Mouse (Mus musculus) heart, postnatal 0 days (tissue): ENCODE results near the gene Acot12. TPM values are rescaled to one million over a fixed set of nuclear protein-coding genes. Genes with fewer than 3 reads are reported as not detected.

Source experiments
- ATAC-seq: fragments of 200-750 bp; cut with Nextera tagmentation; 2 replicates; pipeline ENCODE4 v1.8.0; 2017; ENCODE audit warnings: low read depth, moderate number of reproducible peaks, moderate library complexity; ENCODE audit not compliant: insufficient read depth
- DNase-seq: peaks from one replicate; pipeline ENCODE4 v3.0.0-alpha.2; 2016; ENCODE audit warnings: low spot score
- H3K27ac ChIP-seq: fragments of 300-500 bp; sonication (generic); 2 replicates; pipeline ENCODE4 v1.5.1; 2014; ENCODE audit warnings: low read depth, mild to moderate bottlenecking
- H3K27me3 ChIP-seq: fragments of 300-500 bp; sonication (generic); 2 replicates; pipeline ENCODE4 v1.6.1; 2014; ENCODE audit warnings: low read length, mixed read lengths; ENCODE audit not compliant: control insufficient read depth, insufficient read depth
- H3K36me3 ChIP-seq: fragments of 300-500 bp; sonication (generic); replicated peaks from 2 replicates; pipeline ENCODE4 v1.6.1; 2014; ENCODE audit warnings: low read length, mixed read lengths; ENCODE audit not compliant: control insufficient read depth, insufficient read depth
- H3K4me1 ChIP-seq: fragments of 300-500 bp; sonication (generic); 2 replicates; pipeline ENCODE4 v1.6.1; 2014; ENCODE audit warnings: antibody characterized with exemption; ENCODE audit not compliant: control insufficient read depth, insufficient read depth
- H3K4me2 ChIP-seq: fragments of 300-500 bp; sonication (generic); 2 replicates; pipeline ENCODE4 v1.6.1; 2014; ENCODE audit warnings: low read depth, mild to moderate bottlenecking, low read length, moderate library complexity
- H3K4me3 ChIP-seq: fragments of 300-500 bp; sonication (generic); 2 replicates; pipeline ENCODE4 v1.5.1; 2014; ENCODE audit warnings: low read depth, low read length
- H3K9ac ChIP-seq: fragments of 300-500 bp; sonication (generic); replicated peaks from 2 replicates; pipeline ENCODE4 v1.6.1; 2014; ENCODE audit warnings: low read depth, low read length, mixed read lengths
- H3K9me3 ChIP-seq: fragments of 300-500 bp; sonication (generic); replicated peaks from 2 replicates; pipeline ENCODE4 v1.6.1; 2016; ENCODE audit warnings: low read length; ENCODE audit not compliant: control insufficient read depth
- CTCF ChIP-seq: IDR thresholded peaks from 2 replicates; pipeline ENCODE4 v1.5.1; 2016; ENCODE audit warnings: antibody characterized with exemption, control low read depth, low read depth
- EP300 ChIP-seq: IDR thresholded peaks from 2 replicates; pipeline ENCODE4 v1.6.1; 2016; ENCODE audit warnings: antibody characterized with exemption, low read depth
- WGBS: fragments of 180-500 bp; shearing (Covaris S2); extraction: QIAGEN DNeasy Blood & Tissue Kit; methylation state at CpG from one replicate; pipeline ENCODE4 v1.1.7; 2014; 5-methylcytosine and 5-hydroxymethylcytosine counted together
- polyA plus RNA-seq: library from polyadenylated mRNA; unstranded; fragments of >200 nt; fragmentation: Nextera tagmentation; extraction: Ambion mirVana; gene quantifications from 2 replicates; pipeline ENCODE4 v1.2.1, GENCODE M21; 2015
- total RNA-seq: library from RNA; depleted of rRNA; stranded (reverse); fragments of >200 nt; gene quantifications from 2 replicates; pipeline ENCODE4 v1.2.3, GENCODE M21; 2014; ENCODE audit warnings: low replicate concordance

The Acot12 gene
- total and polyA plus RNA-seq, 2 experiments from 2014 or later = 0.11 TPM; not detected in 1

DNA sequence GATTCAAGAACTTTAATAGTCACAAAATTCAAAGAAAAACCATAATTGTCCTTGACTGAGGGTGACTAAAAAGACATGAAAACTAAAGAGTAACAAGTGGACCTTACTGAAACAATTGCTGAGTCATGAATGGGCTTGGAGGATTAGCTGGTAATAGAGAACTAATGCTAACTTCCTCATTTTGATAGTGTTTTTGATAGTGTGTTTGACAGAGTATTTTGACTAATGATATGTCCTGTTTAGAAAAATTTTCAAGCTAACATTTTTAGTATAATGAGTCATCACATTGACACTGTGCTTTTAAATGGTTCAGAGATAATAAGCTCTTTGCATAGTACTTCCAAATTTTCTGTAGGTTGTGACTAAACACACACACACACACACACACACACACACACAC is 13.4 kb upstream of the Acot12 start:
- DNase-seq = no peak
- H3K27ac ChIP-seq = no peak overlapping the region
- H3K4me1 ChIP-seq = no peaks in the 10 kb centered on the region
- no peak overlapping the region for H3K4me2 ChIP-seq
- H3K9ac ChIP-seq = no peak overlapping the region
- no peak for ATAC-seq
- H3K36me3 ChIP-seq = no peaks in the 10 kb centered on the region
- no peaks in the 10 kb centered on the region for H3K27me3 ChIP-seq
- TF ChIP-seq EP300 = no peak
- no peak for TF ChIP-seq CTCF
- no peaks in the 10 kb centered on the region for H3K9me3 ChIP-seq
- no peak overlapping the region for H3K4me3 ChIP-seq

GRCm38 (mm10) chr13:91737191-91737590 is 4.1 kb upstream of the Acot12 start:
- ATAC-seq = no peak
- H3K9ac ChIP-seq = no peak overlapping the region
- H3K4me1 ChIP-seq = no peaks in the 10 kb centered on the region
- DNase-seq = no peak
- 86% methylated on average over 1 of the region's 1 CpGs for WGBS
- TF ChIP-seq EP300 = no peak
- TF ChIP-seq CTCF = no peak
- no peaks in the 10 kb centered on the region for H3K9me3 ChIP-seq
- no peak overlapping the region for H3K27ac ChIP-seq
- no peak overlapping the region for H3K4me2 ChIP-seq
- no peaks in the 10 kb centered on the region for H3K36me3 ChIP-seq
- peaks cover 6% of the 10 kb centered on the region; the same call in 1 of the 2 replicates for H3K27me3 ChIP-seq
- H3K4me3 ChIP-seq = no peak overlapping the region

- Histone ChIP-seq H3K27me3 (peaks cover 12% of the 10 kb centered on the region; the same call in 1 of the 2 replicates), H3K9me3 (no peaks in the 10 kb centered on the region), H3K36me3 (no peaks in the 10 kb centered on the region), H3K9ac (peak overlapping the region; percentile 42; the same call in 1 of the 2 replicates), H3K27ac (no peak overlapping the region), H3K4me1 (no peaks in the 10 kb centered on the region), H3K4me2 (peak overlapping the region; percentile 79), H3K4me3 (peak overlapping the region; percentile 45)
- TF ChIP-seq CTCF (no peak), EP300 (no peak)
- ATAC-seq = no peak
- DNase-seq = no peak
- 76% methylated on average over 6 of the region's 6 CpGs for WGBS
These were observed 461 bp upstream of the Acot12 start for GRCm38 (mm10) chr13:91740851-91741250.

DNA sequence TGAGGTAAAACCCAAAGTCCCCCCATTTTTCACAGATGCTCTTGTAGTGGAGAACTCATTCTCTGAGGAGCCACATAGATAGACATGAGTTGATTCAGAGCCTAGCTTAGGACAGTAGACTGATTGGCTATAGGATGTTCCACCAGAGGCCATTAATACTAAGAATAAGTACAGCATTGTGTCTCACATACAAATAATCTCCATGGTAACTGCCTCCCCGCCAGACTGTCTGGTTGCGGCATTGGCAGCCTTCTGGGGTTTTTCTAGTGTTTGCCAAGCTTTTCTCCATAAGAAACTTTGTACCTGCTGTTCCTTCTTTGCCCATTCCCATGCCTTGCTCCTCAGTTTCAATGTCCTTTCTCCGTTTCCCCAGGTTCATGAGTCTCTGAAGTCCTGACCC is 1.9 kb downstream of the Acot12 start:
- H3K36me3 ChIP-seq = no peaks in the 10 kb centered on the region
- H3K4me1 ChIP-seq = no peaks in the 10 kb centered on the region
- no peak overlapping the region for H3K27ac ChIP-seq
- H3K27me3 ChIP-seq = peaks cover 12% of the 10 kb centered on the region; the same call in 1 of the 2 replicates
- H3K4me2 ChIP-seq = no peak overlapping the region
- DNase-seq (no peak), ATAC-seq (no peak)
- no peak overlapping the region for H3K4me3 ChIP-seq
- TF ChIP-seq CTCF (no peak), EP300 (no peak)
- H3K9ac ChIP-seq = no peak overlapping the region
- no peaks in the 10 kb centered on the region for H3K9me3 ChIP-seq
- 92% methylated on average over 3 of the region's 3 CpGs for WGBS

DNA sequence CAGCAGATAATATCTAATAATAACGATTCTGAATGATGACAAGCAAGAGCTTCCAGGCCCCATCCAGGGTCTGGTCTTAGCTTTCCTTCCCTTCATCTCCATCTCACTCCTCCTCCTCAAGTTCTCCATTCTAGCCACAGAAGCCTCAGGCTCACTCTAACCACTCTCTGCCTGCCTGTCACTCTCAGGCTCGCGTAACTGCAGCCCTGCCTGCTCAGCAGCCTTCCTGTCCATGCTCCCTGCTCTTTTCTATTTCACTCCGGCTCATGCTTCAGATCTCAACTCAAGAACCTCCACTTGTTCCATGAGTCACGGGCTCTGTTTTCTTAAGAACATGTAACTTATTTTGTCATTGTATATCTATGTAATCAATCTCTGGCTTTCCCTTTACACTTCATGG is 5.2 kb downstream of the Acot12 start:
- no peak for TF ChIP-seq CTCF
- TF ChIP-seq EP300 = no peak
- 74% methylated on average over 5 of the region's 5 CpGs for WGBS

GRCm38 (mm10) chr13:91748401-91748800 is 7.1 kb downstream of the Acot12 start:
- no peak overlapping the region for H3K4me2 ChIP-seq
- ATAC-seq = no peak
- H3K27ac ChIP-seq = no peak overlapping the region
- H3K36me3 ChIP-seq = no peaks in the 10 kb centered on the region
- no peak overlapping the region for H3K4me3 ChIP-seq
- TF ChIP-seq EP300 = no peak
- no peak for TF ChIP-seq CTCF
- no peak for DNase-seq
- H3K9ac ChIP-seq = no peak overlapping the region
- H3K4me1 ChIP-seq = no peaks in the 10 kb centered on the region
- no peaks in the 10 kb centered on the region for H3K9me3 ChIP-seq
- H3K27me3 ChIP-seq = no peaks in the 10 kb centered on the region
- WGBS = 81% methylated on average over 2 of the region's 2 CpGs

More for the DNA sequence above, 5.2 kb downstream of the Acot12 start:
- H3K9me3 ChIP-seq = no peaks in the 10 kb centered on the region
- no peak overlapping the region for H3K4me2 ChIP-seq
- H3K27me3 ChIP-seq = peaks cover 7% of the 10 kb centered on the region; the same call in 1 of the 2 replicates
- H3K4me1 ChIP-seq = no peaks in the 10 kb centered on the region
- H3K9ac ChIP-seq = no peak overlapping the region
- H3K4me3 ChIP-seq = no peak overlapping the region
- ATAC-seq (no peak), DNase-seq (no peak)
- H3K27ac ChIP-seq = no peak overlapping the region
- no peaks in the 10 kb centered on the region for H3K36me3 ChIP-seq
